Mouse (Mus musculus) T-helper 17 cell (primary cell): ENCODE data around the gene Zc3h8.

Source experiments
- in situ Hi-C, 2 experiments: fragments of 300-600 bp; cut with MboI, MseI; formaldehyde crosslinking; loops; 1 replicate in 1 of 2; 2 replicates in 1 of 2; pipeline ENCODE4 v1.15.1; 2025; ENCODE audit warnings: high pct_unique_total_duplicates in 2 of 2

The Zc3h8 gene

GRCm38 (mm10) chr2:128892180-128892721 is 51.6 kb downstream of the Zc3h8 start:
- in situ Hi-C loops = loop anchor here in 1 of 2 experiments (25.0 kb wide), 1 partner anchor 170 kb away; the partner anchor contains the start of gene Ttl

DNA sequence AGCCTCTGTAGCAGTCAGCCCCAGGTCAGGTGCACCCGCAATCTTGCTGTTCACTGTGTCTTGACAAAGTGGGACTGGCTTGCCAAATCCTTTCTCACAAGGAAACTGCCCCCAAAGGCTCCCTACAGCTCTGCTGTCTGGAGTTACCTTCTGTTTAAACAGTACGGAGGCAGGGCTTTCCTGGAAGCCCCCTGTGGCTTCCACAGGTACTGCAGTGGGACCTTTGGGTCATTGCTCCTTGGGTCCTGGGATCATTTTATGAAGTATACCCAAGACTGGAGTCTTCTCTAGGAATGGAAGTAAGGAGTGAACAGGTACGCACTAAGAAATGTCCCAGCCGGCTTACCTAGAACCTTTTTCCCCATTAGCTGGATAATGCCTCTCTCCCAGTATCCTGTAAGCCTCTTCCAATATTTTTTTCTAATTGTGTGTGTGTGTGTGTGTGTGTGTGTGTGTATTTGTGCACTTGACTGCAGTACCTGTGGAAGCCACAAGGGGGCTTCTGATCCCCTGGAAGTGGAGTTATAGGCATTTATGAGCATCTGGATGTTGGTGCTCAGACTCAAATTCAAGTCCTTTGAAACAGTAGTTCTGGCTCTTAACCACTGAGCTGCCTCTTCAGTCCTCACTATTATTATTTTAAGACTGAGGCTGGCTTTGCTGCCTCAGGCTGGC is 53.1 kb downstream of the Zc3h8 start:
- in situ Hi-C loops = loop anchor here in 1 of 2 experiments (25.0 kb wide), 1 partner anchor 172 kb away; the partner anchor contains the start of gene Ttl

GRCm38 (mm10) chr2:128887866-128888550 is 55.9 kb downstream of the Zc3h8 start:
- in situ Hi-C loops = loop anchor here in 1 of 2 experiments (25.0 kb wide), 1 partner anchor 174 kb away; the partner anchor contains the start of gene Ttl

- in situ Hi-C loops = loop anchor here in 1 of 2 experiments (25.0 kb wide), 1 partner anchor 177 kb away; the partner anchor contains the start of gene Ttl
These were observed 58.6 kb downstream of the Zc3h8 start for GRCm38 (mm10) chr2:128885225-128885811.

DNA sequence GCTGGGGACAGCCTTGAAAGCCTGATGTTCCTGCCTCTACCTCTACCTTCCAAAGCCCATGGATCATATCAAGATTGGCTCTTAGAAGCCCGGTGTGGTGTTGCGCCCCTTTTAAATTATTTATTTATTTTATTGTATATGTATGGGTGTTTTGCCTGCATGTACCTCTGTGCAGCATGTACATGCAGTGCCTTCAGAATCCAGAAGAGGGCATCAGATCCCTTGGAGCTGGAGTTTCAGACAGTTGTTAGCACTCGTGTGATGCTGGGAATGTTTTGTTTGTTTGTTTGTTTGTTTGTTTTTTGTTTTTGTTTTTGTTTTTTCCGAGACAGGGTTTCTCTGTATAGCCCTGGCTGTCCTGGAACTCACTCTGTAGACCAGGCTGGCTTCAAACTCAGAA is 62.6 kb downstream of the Zc3h8 start:
- in situ Hi-C loops = loop anchor here in 1 of 2 experiments (25.0 kb wide), 1 partner anchor 181 kb away; the partner anchor contains the start of gene Ttl
